Mouse (Mus musculus): ENCODE data around the gene Ccdc142. TPM values are rescaled to one million over a fixed set of nuclear protein-coding genes. Genes with fewer than 3 reads are reported as not detected.

The Ccdc142 gene
- polyA plus RNA-seq, 2 experiments = 3.0 to 5.2 TPM

- no peak for ATAC-seq (ENCODE audit: low FRiP score, low read depth)
- Histone ChIP-seq H3K27ac (replicated peaks; ENCODE audit: low read depth, low read length) (no peak overlapping the region), H3K36me3 (ENCODE audit: control insufficient read depth, insufficient read depth, low read length) (peaks cover 72% of the 10 kb centered on the region), H3K27me3 (ENCODE audit: control insufficient read depth, insufficient read depth, low read length) (no peaks in the 10 kb centered on the region), H3K4me2 (replicated peaks; ENCODE audit: low read depth, low read length, severe bottlenecking) (no peak overlapping the region), H3K4me1 (ENCODE audit: control insufficient read depth, insufficient read depth, low read length) (peaks cover 6% of the 10 kb centered on the region), H3K9ac (ENCODE audit: low read depth, low read length, severe bottlenecking) (no peak overlapping the region), H3K9me3 (ENCODE audit: control insufficient read depth, low read length) (no peaks in the 10 kb centered on the region), H3K4me3 (replicated peaks; ENCODE audit: low read length) (no peak overlapping the region)
- DNase-seq (ENCODE audit: low spot score) = no peak
- no peak for TF ChIP-seq POLR2A (IDR thresholded peaks at IDR 0.05; ENCODE audit: borderline replicate concordance, extremely low read depth, insufficient read depth, insufficient read length)
- WGBS = 52% methylated on average over 6 of the region's 7 CpGs
These were observed 45.9 kb downstream of the Ccdc142 start for GRCm38 (mm10) chr6:83147280-83147679.

DNA sequence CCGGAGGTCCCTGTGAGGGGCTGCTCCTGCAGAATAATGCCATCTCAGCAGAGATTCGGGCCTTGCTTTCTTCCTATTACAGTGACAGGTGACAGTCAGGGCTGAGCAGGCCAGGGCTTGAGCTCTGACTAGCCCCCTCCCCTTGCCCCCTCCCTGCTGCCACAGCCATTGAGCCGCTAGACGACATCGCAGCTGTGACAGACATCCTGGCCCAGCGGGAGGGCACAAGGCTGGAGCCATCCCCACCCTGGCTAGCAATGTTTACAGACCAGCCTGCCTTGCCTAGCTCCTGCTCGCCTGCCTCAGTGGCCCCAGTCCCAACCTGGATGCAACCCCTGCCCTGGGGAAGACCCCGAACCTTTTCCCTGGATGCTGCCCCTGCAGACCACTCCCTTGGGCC, 50.3 kb downstream of the Ccdc142 start:
- TF ChIP-seq POLR2A (IDR thresholded peaks at IDR 0.05; ENCODE audit: borderline replicate concordance, extremely low read depth, insufficient read depth, insufficient read length) = no peak
- H3K4me3 ChIP-seq (replicated peaks; ENCODE audit: low read length) = no peak overlapping the region
- H3K27me3 ChIP-seq (ENCODE audit: control insufficient read depth, insufficient read depth, low read length) = no peaks in the 10 kb centered on the region
- no peak overlapping the region for H3K27ac ChIP-seq (replicated peaks; ENCODE audit: low read depth, low read length)
- DNase-seq (ENCODE audit: low spot score) (no peak), ATAC-seq (ENCODE audit: low FRiP score, low read depth) (no peak)
- peaks cover 66% of the 10 kb centered on the region for H3K36me3 ChIP-seq (ENCODE audit: control insufficient read depth, insufficient read depth, low read length)
- WGBS = 52% methylated on average over 7 of the region's 8 CpGs
- no peak overlapping the region for H3K4me2 ChIP-seq (replicated peaks; ENCODE audit: low read depth, low read length, severe bottlenecking)
- H3K9ac ChIP-seq (ENCODE audit: low read depth, low read length, severe bottlenecking) = no peak overlapping the region
- no peaks in the 10 kb centered on the region for H3K9me3 ChIP-seq (ENCODE audit: control insufficient read depth, low read length)
- H3K4me1 ChIP-seq (ENCODE audit: control insufficient read depth, insufficient read depth, low read length) = 0 out of 2 replicates have a peak, but pooled peaks cover 3% of the 10 kb centered on the region

DNA sequence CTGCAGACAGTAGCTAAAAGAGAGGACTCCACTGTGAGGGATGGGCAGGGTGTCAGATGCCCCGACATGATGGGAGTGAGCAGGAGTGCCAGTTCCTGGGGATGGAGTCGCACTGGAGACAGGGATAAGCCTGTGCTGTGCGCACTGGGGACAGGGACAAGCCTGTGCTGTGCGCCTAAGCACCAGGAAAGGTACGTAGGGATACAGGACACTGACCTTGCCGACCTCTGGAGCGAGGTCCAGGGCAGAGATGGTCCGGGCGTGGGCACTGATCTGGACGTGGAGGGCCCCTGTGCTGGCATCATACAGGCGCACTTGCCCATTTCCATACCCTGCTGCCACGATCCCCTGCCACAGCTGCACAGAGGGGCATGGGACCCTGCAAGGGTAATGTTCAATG, 51.6 kb downstream of the Ccdc142 start:
- H3K4me2 ChIP-seq (replicated peaks; ENCODE audit: low read depth, low read length, severe bottlenecking) = no peak overlapping the region
- no peaks in the 10 kb centered on the region for H3K9me3 ChIP-seq (ENCODE audit: control insufficient read depth, low read length)
- TF ChIP-seq POLR2A (IDR thresholded peaks at IDR 0.05; ENCODE audit: borderline replicate concordance, extremely low read depth, insufficient read depth, insufficient read length) = no peak
- no peaks in the 10 kb centered on the region for H3K27me3 ChIP-seq (ENCODE audit: control insufficient read depth, insufficient read depth, low read length)
- DNase-seq (ENCODE audit: low spot score) (no peak), ATAC-seq (ENCODE audit: low FRiP score, low read depth) (no peak)
- H3K4me1 ChIP-seq (ENCODE audit: control insufficient read depth, insufficient read depth, low read length) = 0 out of 2 replicates have a peak, but pooled peaks cover 3% of the 10 kb centered on the region
- 86% methylated on average over 12 of the region's 12 CpGs for WGBS
- H3K36me3 ChIP-seq (ENCODE audit: control insufficient read depth, insufficient read depth, low read length) = peaks cover 52% of the 10 kb centered on the region
- no peak overlapping the region for H3K4me3 ChIP-seq (replicated peaks; ENCODE audit: low read length)
- H3K27ac ChIP-seq (replicated peaks; ENCODE audit: low read depth, low read length) = no peak overlapping the region
- H3K9ac ChIP-seq (ENCODE audit: low read depth, low read length, severe bottlenecking) = no peak overlapping the region

GRCm38 (mm10) chr6:83153485-83153884, 52.1 kb downstream of the Ccdc142 start:
- H3K27me3 ChIP-seq (ENCODE audit: control insufficient read depth, insufficient read depth, low read length) = no peaks in the 10 kb centered on the region
- TF ChIP-seq POLR2A (IDR thresholded peaks at IDR 0.05; ENCODE audit: borderline replicate concordance, extremely low read depth, insufficient read depth, insufficient read length) = no peak
- DNase-seq (ENCODE audit: low spot score) = no peak
- no peak overlapping the region for H3K4me3 ChIP-seq (replicated peaks; ENCODE audit: low read length)
- no peaks in the 10 kb centered on the region for H3K9me3 ChIP-seq (ENCODE audit: control insufficient read depth, low read length)
- 72% methylated on average over 5 of the region's 5 CpGs for WGBS
- no peak for ATAC-seq (ENCODE audit: low FRiP score, low read depth)
- H3K4me2 ChIP-seq (replicated peaks; ENCODE audit: low read depth, low read length, severe bottlenecking) = no peak overlapping the region
- no peak overlapping the region for H3K9ac ChIP-seq (ENCODE audit: low read depth, low read length, severe bottlenecking)
- no peak overlapping the region for H3K27ac ChIP-seq (replicated peaks; ENCODE audit: low read depth, low read length)
- peaks cover 48% of the 10 kb centered on the region for H3K36me3 ChIP-seq (ENCODE audit: control insufficient read depth, insufficient read depth, low read length)
- 0 out of 2 replicates have a peak, but pooled peaks cover 3% of the 10 kb centered on the region for H3K4me1 ChIP-seq (ENCODE audit: control insufficient read depth, insufficient read depth, low read length)

GRCm38 (mm10) chr6:83155552-83156238, 54.3 kb downstream of the Ccdc142 start:
- H3K27ac ChIP-seq (replicated peaks; ENCODE audit: low read depth, low read length) = no peak overlapping the region
- peak overlapping the region; percentile 54 for H3K4me3 ChIP-seq (replicated peaks; ENCODE audit: low read length)
- H3K27me3 ChIP-seq (ENCODE audit: control insufficient read depth, insufficient read depth, low read length) = peaks cover 8% of the 10 kb centered on the region
- no peaks in the 10 kb centered on the region for H3K9me3 ChIP-seq (ENCODE audit: control insufficient read depth, low read length)
- peaks cover 26% of the 10 kb centered on the region for H3K36me3 ChIP-seq (ENCODE audit: control insufficient read depth, insufficient read depth, low read length)
- 0 out of 2 replicates have a peak, but pooled peaks cover 3% of the 10 kb centered on the region for H3K4me1 ChIP-seq (ENCODE audit: control insufficient read depth, insufficient read depth, low read length)
- DNase-seq (ENCODE audit: low spot score) (no peak), ATAC-seq (ENCODE audit: low FRiP score, low read depth) (peak; percentile 4; the same call in 1 of the 2 replicates)
- H3K4me2 ChIP-seq (replicated peaks; ENCODE audit: low read depth, low read length, severe bottlenecking) = peak overlapping the region; percentile 87
- 6% methylated on average over 23 of the region's 23 CpGs for WGBS
- peak overlapping the region; percentile 54 for H3K9ac ChIP-seq (ENCODE audit: low read depth, low read length, severe bottlenecking)
- TF ChIP-seq POLR2A (IDR thresholded peaks at IDR 0.05; ENCODE audit: borderline replicate concordance, extremely low read depth, insufficient read depth, insufficient read length) = 0 out of 2 replicates have a peak, but pooled peaks have one; percentile 10
